Mouse (Mus musculus): ENCODE results near the gene Rnase12. TPM values are rescaled to one million over a fixed set of nuclear protein-coding genes. Genes with fewer than 3 reads are reported as not detected.
"Not testable (repeated sequence)": the region's sequence is repeated elsewhere in the genome, so short reads cannot be mapped to it uniquely, and the experiment has no call there.

Gene Rnase12
- 0.49 TPM in 1 of 2 replicates, not detected in the other for polyA plus RNA-seq (2014; fragmentation: Nextera tagmentation; extraction: Ambion mirVana)

DNA sequence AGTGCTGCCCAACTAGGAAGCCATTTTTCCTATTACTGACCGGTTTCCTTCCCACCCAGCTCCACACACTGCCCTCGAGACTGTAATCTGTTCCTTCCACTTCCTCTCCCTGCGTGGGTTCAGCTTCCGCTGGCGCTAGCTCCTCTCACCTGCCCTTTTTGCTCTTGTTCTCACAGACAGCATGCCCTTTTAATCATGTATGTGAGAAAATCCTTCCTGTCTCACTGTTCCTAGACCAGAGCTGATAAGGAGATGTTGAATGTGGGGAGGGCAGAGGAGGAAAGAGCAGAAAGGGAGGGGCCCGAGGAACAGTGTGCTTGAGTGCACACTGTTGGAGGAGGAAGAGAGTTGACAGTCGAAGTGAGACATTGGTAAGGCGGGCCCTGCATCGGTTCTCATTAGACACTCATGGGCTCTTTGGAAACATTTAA, at the start of gene Rnase12:
Rnase12 (minus strand) TSS at position 261 of the 431 bp plus-strand sequence.
- Histone ChIP-seq H3K4me2 (ENCODE audit: low read depth, low read length) (no peak within 1 kb of the TSS), H3K36me3 (ENCODE audit: control insufficient read depth, insufficient read depth, low read length) (no peaks in the 10 kb centered on the region), H3K9ac (ENCODE audit: low read depth, low read length) (no peak within 1 kb of the TSS), H3K9me3 (ENCODE audit: control insufficient read depth, low read length) (no peaks in the 10 kb centered on the region), H3K27ac (replicated peaks; ENCODE audit: low read depth, low read length) (no peak within 1 kb of the TSS), H3K27me3 (replicated peaks; ENCODE audit: control insufficient read depth, insufficient read depth, low read length) (no peaks in the 10 kb centered on the region), H3K4me3 (ENCODE audit: low read depth, low read length) (no peak within 1 kb of the TSS), H3K4me1 (ENCODE audit: control insufficient read depth, insufficient read depth, low read length) (peaks cover 6% of the 10 kb centered on the region)
- DNase-seq (ENCODE audit: low spot score) (no peak), ATAC-seq (ENCODE audit: low read depth) (no peak)
- WGBS = 58% methylated on average over 9 of the region's 9 CpGs

DNA sequence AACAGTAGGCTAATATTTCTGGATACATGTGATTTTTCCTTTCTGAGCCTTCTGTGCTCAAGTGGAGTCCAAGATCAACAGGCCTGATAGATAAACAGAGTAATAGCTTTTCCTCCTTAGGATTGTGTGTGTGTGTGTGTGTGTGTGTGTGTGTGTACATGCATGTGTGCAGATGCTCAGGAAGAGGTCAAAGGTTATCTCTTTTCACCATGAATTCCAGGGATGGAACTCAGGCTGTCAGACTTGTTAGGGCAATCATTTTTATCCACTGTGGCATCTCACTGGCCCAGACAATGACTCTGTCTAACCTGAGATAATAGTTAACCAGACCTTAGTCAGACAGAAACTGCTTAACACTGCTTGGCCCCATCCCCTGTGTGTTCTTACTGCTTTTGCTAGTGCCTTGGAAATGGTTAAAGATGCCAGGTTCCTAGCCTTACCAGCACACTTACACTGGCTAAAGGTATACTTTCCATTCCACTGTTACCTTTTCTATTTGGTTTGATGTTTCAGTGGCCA, 49.0 kb upstream of the Rnase12 start:
- ATAC-seq (ENCODE audit: low read depth) = no peak
- Histone ChIP-seq H3K4me2 (ENCODE audit: low read depth, low read length) (no peak overlapping the region), H3K9me3 (ENCODE audit: control insufficient read depth, low read length) (no peaks in the 10 kb centered on the region), H3K4me3 (ENCODE audit: low read depth, low read length) (no peak overlapping the region), H3K27me3 (replicated peaks; ENCODE audit: control insufficient read depth, insufficient read depth, low read length) (no peaks in the 10 kb centered on the region), H3K36me3 (ENCODE audit: control insufficient read depth, insufficient read depth, low read length) (no peaks in the 10 kb centered on the region), H3K9ac (ENCODE audit: low read depth, low read length) (no peak overlapping the region), H3K4me1 (ENCODE audit: control insufficient read depth, insufficient read depth, low read length) (no peaks in the 10 kb centered on the region), H3K27ac (replicated peaks; ENCODE audit: low read depth, low read length) (no peak overlapping the region)
- DNase-seq (ENCODE audit: low spot score) = no peak

DNA sequence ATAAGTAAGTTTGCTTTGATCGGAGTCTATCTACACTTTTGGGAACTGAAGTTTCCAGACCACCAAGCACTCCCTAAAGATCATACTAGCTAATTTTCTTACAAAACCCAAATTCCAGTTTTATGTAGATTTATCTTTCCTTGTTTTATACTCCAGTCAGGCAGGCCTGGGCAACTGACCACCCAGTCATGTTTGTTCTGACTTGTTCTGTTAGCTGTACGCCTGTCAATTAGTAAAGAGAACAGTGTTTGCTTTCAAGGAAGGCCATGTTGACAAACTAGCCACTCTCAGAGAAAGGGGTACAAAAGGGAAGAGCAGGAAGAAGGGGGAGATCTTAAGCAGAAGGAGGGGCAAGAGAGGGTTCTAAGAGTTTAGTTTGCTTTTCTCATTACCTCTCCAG, 46.9 kb upstream of the Rnase12 start:
- 91% methylated on average over 2 of the region's 2 CpGs for WGBS
- H3K36me3 ChIP-seq (ENCODE audit: control insufficient read depth, insufficient read depth, low read length) = no peaks in the 10 kb centered on the region
- no peaks in the 10 kb centered on the region for H3K9me3 ChIP-seq (ENCODE audit: control insufficient read depth, low read length)
- no peak overlapping the region for H3K4me2 ChIP-seq (ENCODE audit: low read depth, low read length)
- H3K27me3 ChIP-seq (replicated peaks; ENCODE audit: control insufficient read depth, insufficient read depth, low read length) = no peaks in the 10 kb centered on the region
- H3K4me3 ChIP-seq (ENCODE audit: low read depth, low read length) = no peak overlapping the region
- ATAC-seq (ENCODE audit: low read depth) (no peak), DNase-seq (ENCODE audit: low spot score) (no peak)
- H3K4me1 ChIP-seq (ENCODE audit: control insufficient read depth, insufficient read depth, low read length) = no peaks in the 10 kb centered on the region
- H3K27ac ChIP-seq (replicated peaks; ENCODE audit: low read depth, low read length) = no peak overlapping the region
- no peak overlapping the region for H3K9ac ChIP-seq (ENCODE audit: low read depth, low read length)

DNA sequence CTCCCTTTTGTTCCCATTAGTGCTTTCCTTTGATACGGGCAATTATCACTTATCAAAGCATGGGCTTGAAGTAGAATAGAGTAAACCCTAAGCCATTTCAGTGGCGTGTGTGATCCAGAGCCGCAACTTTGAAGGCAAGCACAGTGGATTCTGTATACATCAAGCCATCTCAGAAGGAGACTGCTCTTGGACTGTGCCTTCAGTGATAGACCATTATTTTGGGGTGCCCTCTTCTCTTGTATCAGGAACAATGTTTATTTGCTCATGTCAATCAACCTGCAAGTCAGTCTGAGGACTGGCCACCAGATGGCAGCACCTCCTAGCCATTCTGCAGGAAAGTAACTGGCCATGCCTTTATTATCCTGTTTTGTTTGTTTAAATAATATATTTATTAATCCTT, 45.8 kb upstream of the Rnase12 start:
- no peak overlapping the region for H3K9ac ChIP-seq (ENCODE audit: low read depth, low read length)

DNA sequence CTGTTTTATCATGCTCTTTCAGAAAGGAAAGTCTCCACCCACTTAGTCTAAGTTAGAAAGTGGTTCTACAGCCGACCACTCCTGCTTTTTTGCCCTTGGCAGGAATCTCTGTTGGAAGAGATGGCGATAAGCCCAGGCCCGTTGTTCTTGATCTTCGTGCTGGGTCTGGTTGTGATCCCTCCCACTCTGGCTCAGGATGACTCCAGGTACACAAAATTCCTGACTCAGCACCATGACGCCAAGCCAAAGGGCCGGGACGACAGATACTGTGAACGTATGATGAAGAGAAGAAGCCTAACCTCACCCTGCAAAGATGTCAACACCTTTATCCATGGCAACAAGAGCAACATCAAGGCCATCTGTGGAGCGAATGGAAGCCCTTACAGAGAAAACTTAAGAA, 43.8 kb upstream of the Rnase12 start:
- ATAC-seq (ENCODE audit: low read depth) (peak; percentile 15; the same call in 1 of the 2 replicates), DNase-seq (ENCODE audit: low spot score) (no peak)
- WGBS = 60% methylated on average over 9 of the region's 9 CpGs
- Histone ChIP-seq H3K4me1 (ENCODE audit: control insufficient read depth, insufficient read depth, low read length) (no peaks in the 10 kb centered on the region), H3K36me3 (ENCODE audit: control insufficient read depth, insufficient read depth, low read length) (no peaks in the 10 kb centered on the region), H3K9ac (ENCODE audit: low read depth, low read length) (no peak overlapping the region), H3K4me2 (ENCODE audit: low read depth, low read length) (no peak overlapping the region), H3K27me3 (replicated peaks; ENCODE audit: control insufficient read depth, insufficient read depth, low read length) (no peaks in the 10 kb centered on the region), H3K9me3 (ENCODE audit: control insufficient read depth, low read length) (no peaks in the 10 kb centered on the region), H3K4me3 (ENCODE audit: low read depth, low read length) (no peak overlapping the region), H3K27ac (replicated peaks; ENCODE audit: low read depth, low read length) (no peak overlapping the region)

More for the DNA sequence above, 45.8 kb upstream of the Rnase12 start:
- H3K4me2 ChIP-seq (ENCODE audit: low read depth, low read length) = no peak overlapping the region
- H3K4me1 ChIP-seq (ENCODE audit: control insufficient read depth, insufficient read depth, low read length) = no peaks in the 10 kb centered on the region
- peak; percentile 45 for DNase-seq (ENCODE audit: low spot score)
- 0 out of 2 replicates have a peak, but pooled peaks have one; percentile 12 for ATAC-seq (ENCODE audit: low read depth)
- no peak overlapping the region for H3K4me3 ChIP-seq (ENCODE audit: low read depth, low read length)
- H3K27me3 ChIP-seq (replicated peaks; ENCODE audit: control insufficient read depth, insufficient read depth, low read length) = no peaks in the 10 kb centered on the region
- no peaks in the 10 kb centered on the region for H3K36me3 ChIP-seq (ENCODE audit: control insufficient read depth, insufficient read depth, low read length)
- no peak overlapping the region for H3K27ac ChIP-seq (replicated peaks; ENCODE audit: low read depth, low read length)
- no peaks in the 10 kb centered on the region for H3K9me3 ChIP-seq (ENCODE audit: control insufficient read depth, low read length)
- WGBS = 61% methylated on average over 3 of the region's 3 CpGs

DNA sequence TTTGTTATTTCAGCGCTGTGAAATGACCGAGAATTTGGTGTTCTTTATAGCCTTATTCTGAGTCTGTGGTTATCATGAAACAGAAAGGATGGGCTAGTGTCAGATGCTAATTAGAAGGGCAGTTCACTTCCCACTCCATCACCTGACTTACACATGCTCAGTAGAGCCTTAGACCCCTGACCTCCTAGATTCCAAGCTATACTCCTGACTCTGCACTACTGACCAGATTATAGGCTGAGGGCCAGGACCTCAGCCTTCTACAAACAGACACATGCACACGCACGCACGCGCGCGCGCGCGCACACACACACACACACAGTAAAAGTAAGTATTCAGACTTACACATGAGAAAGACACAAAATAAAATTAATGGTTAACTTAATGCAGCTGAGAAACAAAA, 41.5 kb upstream of the Rnase12 start:
- Histone ChIP-seq H3K4me2 (ENCODE audit: low read depth, low read length) (no peak overlapping the region), H3K36me3 (ENCODE audit: control insufficient read depth, insufficient read depth, low read length) (no peaks in the 10 kb centered on the region), H3K9ac (ENCODE audit: low read depth, low read length) (no peak overlapping the region), H3K27me3 (replicated peaks; ENCODE audit: control insufficient read depth, insufficient read depth, low read length) (no peaks in the 10 kb centered on the region), H3K9me3 (ENCODE audit: control insufficient read depth, low read length) (no peaks in the 10 kb centered on the region), H3K27ac (replicated peaks; ENCODE audit: low read depth, low read length) (no peak overlapping the region), H3K4me1 (ENCODE audit: control insufficient read depth, insufficient read depth, low read length) (no peaks in the 10 kb centered on the region), H3K4me3 (ENCODE audit: low read depth, low read length) (no peak overlapping the region)
- WGBS = 97% methylated on average over 11 of the region's 11 CpGs
- ATAC-seq (ENCODE audit: low read depth) (no peak), DNase-seq (ENCODE audit: low spot score) (no peak)

DNA sequence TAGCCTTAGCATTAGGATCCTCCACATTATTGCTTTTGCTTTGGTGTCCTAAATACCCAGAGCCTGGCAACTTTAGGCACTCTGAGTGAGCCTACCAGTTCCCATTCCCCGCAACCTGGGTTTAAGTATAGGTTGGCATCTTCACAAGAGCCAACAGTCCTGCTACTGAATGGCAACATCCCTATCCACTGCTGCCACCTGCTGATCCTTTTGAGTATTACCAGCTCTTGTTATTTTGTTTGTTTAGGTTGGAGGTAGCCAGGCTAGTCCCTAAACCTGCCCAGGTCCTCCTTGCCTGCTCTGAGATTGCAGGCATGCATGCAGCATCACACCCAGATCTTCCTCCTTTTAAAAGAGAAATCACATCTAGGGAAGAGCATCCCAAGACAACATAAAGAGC, 40.8 kb upstream of the Rnase12 start:
- H3K4me3 ChIP-seq (ENCODE audit: low read depth, low read length); H3K4me2 ChIP-seq (ENCODE audit: low read depth, low read length); H3K27ac ChIP-seq (replicated peaks; ENCODE audit: low read depth, low read length); H3K9ac ChIP-seq (ENCODE audit: low read depth, low read length); H3K36me3 ChIP-seq (ENCODE audit: control insufficient read depth, insufficient read depth, low read length); H3K9me3 ChIP-seq (ENCODE audit: control insufficient read depth, low read length); H3K4me1 ChIP-seq (ENCODE audit: control insufficient read depth, insufficient read depth, low read length); H3K27me3 ChIP-seq (replicated peaks; ENCODE audit: control insufficient read depth, insufficient read depth, low read length): not testable (repeated sequence)
- peak; percentile 64; the same call in 1 of the 2 replicates for ATAC-seq (ENCODE audit: low read depth)
- DNase-seq (ENCODE audit: low spot score) = peak; percentile 37
- WGBS = 69% methylated on average over 1 of the region's 1 CpGs

DNA sequence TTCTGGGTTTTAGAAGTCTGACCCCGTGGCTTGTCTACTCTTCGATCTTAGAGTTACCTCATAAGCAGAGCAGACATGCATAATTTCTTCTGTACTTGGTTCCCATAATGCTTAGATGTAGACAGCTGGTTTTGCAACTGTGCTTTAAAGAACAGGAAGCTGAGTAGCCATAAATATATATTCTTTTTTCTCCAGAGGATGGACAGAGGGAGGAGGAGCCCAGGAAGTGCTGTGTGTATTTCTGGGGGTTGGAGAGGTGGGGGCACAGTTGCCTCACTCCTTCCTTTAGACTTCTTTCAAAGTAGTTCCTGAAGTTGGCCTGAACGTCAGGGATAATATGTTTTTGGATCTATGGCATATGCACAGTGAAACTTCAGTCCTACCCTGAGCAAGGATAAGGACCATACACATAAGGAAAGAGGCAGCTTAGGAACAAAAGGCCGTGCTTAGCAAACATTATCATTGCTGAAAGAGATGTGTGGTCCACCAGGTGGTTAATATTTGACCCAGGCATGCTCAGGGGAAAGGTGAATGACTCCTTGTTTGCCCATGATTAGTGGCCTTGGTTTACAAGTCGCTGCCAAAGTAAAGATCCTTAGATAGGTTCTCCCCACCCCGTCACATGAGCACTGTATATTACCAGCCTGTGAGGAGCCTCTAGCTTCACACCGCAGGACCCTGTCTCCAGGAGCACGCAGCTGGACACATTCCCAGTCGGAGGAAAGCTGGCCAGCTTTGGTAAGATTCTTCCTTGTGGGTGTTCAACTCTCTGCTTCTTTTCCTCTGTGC, 38.5 kb upstream of the Rnase12 start:
- Histone ChIP-seq H3K9ac (ENCODE audit: low read depth, low read length) (no peak overlapping the region), H3K27me3 (replicated peaks; ENCODE audit: control insufficient read depth, insufficient read depth, low read length) (no peaks in the 10 kb centered on the region), H3K4me3 (ENCODE audit: low read depth, low read length) (no peak overlapping the region), H3K4me2 (ENCODE audit: low read depth, low read length) (no peak overlapping the region), H3K27ac (replicated peaks; ENCODE audit: low read depth, low read length) (no peak overlapping the region), H3K36me3 (ENCODE audit: control insufficient read depth, insufficient read depth, low read length) (no peaks in the 10 kb centered on the region), H3K9me3 (ENCODE audit: control insufficient read depth, low read length) (no peaks in the 10 kb centered on the region), H3K4me1 (ENCODE audit: control insufficient read depth, insufficient read depth, low read length) (peaks cover 3% of the 10 kb centered on the region; the same call in 1 of the 2 replicates)
- DNase-seq (ENCODE audit: low spot score) (no peak), ATAC-seq (ENCODE audit: low read depth) (no peak)
- 61% methylated on average over 9 of the region's 9 CpGs for WGBS

DNA sequence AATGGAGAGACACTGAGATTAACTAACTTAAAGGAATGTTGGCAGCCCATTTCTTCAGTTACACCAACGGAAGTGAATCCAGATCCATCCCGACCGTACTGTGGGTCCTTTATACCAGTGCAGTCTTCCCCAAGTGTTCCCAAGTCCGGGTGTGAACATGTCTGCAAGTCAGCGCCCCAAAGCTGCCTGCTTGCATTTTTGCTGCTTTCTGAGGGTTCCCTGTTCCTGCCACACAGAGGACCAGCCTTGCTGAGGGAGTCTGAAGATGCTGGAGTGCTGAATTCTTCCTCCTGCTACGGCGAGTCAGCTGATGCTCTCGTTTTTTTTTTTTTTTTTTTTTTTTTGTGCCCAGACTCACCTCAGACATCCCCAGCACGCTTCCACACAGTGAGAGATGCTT, 37.5 kb upstream of the Rnase12 start:
- no peak overlapping the region for H3K4me3 ChIP-seq (ENCODE audit: low read depth, low read length)
- H3K27ac ChIP-seq (replicated peaks; ENCODE audit: low read depth, low read length) = no peak overlapping the region
- no peak overlapping the region for H3K4me2 ChIP-seq (ENCODE audit: low read depth, low read length)
- no peaks in the 10 kb centered on the region for H3K27me3 ChIP-seq (replicated peaks; ENCODE audit: control insufficient read depth, insufficient read depth, low read length)
- no peaks in the 10 kb centered on the region for H3K9me3 ChIP-seq (ENCODE audit: control insufficient read depth, low read length)
- no peak overlapping the region for H3K9ac ChIP-seq (ENCODE audit: low read depth, low read length)
- no peaks in the 10 kb centered on the region for H3K36me3 ChIP-seq (ENCODE audit: control insufficient read depth, insufficient read depth, low read length)
- 56% methylated on average over 9 of the region's 9 CpGs for WGBS
- DNase-seq (ENCODE audit: low spot score) = no peak
- ATAC-seq (ENCODE audit: low read depth) = no peak
- peaks cover 3% of the 10 kb centered on the region; the same call in 1 of the 2 replicates for H3K4me1 ChIP-seq (ENCODE audit: control insufficient read depth, insufficient read depth, low read length)

All from embryonic facial prominence, embryonic 14.5 days (tissue).